Mouse (Mus musculus): ENCODE data around the gene Rab29.
"Not testable (repeated sequence)": the region's sequence is repeated elsewhere in the genome, so short reads cannot be mapped to it uniquely, and the experiment has no call there.

The Rab29 gene

DNA sequence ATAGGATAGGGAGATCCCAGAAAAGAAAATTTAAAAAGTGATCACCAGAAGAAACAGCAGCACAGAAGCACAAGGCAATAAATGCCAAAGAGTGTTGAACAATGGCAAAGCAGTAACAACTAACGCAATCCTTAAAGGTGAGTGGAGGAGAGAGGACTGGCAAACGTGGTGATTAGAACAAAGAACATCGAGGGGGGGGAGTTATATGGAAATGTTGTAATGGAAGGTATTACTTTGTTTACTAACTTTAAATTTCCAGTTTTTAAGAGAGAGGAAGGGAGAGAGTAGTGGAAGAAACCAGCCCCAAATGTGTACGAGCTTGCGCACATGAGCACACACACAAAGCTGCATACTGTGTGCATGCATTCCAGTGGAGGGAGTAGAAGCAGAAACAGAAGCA lies 1.4 kb upstream of the Rab29 start:
- DNase-seq (ENCODE audit: low spot score): no peak

DNA sequence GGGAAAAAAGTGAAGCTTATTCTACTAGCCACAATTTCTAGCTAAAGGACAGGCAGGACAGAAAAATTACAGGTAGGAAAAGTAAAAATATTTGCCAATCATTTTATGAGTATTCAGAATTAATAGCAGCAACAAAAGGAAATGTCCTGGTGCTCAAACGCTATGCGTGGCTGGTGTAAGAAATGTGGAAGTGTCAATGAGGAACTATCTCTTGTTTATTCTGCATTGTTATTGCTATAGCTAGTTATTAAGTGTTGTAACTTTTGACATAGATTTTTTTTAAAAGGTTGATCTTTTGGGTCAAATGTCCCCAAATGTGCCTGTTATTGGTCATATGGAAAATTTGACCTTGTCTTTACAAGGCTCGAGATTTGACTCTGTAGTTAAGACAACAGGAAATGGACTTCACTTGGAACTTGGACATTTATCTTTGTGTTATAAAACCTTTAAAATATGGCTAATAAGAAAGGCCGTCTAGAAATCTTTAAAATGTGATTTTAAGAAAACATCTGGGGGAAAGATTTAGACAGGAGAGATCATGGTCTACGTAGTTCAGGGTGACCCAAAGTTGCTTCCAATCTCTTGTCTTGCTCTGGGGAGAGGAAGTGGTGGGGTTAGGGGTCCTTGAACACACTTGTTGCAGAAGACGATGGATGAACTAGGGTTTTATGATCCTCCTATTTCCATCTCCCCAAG lies 572 bp upstream of the Rab29 start:
- no peak for DNase-seq (ENCODE audit: low spot score)

DNA sequence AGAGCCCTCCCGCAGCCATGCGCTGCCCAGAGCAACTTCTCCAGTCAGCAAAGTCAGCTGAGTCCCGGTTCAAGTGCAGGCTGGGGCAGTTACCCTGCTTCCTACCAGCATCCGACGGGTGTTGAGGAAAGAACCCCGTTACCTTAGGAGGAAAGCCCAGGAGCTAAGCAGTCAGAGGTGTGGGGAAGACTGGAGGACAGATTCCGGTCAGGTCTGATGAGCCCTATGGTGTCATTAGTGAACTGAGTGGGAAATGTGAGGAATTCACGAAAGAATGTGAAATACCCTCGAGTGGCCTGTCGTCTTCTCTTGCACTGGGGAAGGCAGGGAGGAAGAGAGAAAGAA lies 894 bp downstream of the Rab29 start:
- DNase-seq (ENCODE audit: low spot score): no peak

DNA sequence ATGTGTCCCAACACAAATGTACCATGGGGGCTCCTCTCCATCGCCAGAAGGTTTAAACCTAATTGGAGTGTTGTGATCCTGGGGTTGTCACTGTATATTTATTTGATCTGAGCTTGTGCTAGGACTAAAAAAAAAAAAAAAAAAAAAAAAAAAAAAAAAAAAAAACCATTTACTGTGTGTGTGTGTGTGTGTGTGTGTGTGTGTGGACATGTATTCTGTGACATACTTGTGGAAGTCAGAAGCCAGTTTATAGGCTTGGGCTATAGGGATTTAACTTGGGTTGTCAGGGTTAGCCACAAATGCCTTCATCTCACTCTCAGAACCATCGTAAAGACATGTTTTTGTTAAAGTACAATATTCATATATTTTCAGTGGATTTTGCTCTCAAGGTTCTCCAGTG lies 2.5 kb downstream of the Rab29 start:
- DNase-seq (ENCODE audit: low spot score): no peak

DNA sequence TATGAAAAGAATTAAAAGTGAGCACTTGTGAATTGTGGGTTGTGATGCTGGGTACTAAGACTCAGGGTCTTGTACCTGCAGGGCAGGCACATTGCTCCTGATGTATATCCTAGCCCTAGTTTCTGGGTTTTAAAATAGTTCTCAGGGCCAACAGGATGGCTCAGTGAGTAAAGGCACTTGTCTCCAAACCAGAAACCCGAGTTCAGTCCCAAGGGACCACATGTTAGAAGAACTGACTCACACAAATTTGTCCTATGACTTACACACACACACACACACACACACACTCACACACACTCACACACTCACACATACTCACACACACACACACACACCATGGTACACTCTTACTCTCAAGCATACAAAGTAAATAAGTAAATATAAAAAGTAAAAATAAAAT lies 5.8 kb downstream of the Rab29 start:
- DNase-seq (ENCODE audit: low spot score): no peak

DNA sequence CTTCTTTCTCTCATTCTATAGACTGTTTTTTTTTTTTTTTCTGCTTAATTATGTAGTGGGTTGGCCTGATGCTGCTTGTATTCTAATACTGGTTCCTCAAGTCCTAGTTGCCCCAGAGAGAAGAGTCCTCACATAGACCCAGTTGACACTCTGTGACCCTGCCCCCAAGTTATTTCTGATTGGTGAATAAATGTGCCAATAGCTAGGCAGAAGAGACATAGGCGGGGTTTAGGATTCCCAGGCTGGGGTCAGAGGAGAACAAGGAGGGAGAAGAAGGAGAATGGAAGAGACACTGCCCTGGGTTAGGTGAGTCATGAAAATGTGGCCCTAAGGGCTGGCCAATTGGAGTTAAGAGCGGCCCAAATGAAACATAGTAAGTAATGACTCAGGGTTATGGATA lies 12.8 kb downstream of the Rab29 start:
- DNase-seq (ENCODE audit: low spot score): no peak

DNA sequence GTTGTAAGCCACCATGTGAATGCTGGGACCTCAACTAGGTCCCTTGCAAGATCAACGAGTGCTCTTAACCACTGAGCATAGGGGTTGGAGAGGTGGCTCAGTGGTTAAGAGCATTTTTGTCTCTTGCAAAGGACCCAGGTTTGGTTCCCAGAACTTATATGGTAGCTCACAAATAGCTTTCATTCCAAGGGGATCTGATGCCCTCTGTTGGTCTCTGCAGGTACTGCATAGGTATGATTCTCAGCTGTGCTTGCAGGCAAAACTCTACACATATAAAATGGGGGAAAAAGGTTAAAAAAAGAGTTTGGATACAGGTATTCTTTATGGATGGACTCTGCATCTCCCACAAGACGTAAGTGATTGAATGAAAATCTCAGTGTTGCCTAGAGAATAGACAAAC lies 15.8 kb downstream of the Rab29 start:
- DNase-seq (ENCODE audit: low spot score): no peak

DNA sequence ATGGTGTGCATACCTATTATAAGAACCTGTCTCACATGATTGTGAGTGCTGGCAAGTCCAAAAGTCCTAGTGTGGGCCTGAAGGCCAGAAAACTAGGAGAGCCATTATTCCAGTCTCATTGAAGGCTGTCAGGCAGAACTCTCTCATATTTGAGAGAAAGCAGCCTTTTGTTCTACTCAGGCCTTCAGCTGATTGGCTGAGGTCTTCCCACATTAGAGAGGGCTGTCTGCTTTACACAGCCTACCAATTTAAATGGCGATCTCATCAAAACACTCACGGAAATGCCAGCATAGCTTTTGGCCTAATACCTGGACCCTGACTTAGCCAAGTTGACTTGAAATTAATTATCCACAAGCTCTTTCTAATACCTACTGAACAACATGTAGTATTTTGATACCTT lies 19.1 kb downstream of the Rab29 start:
- no peak for DNase-seq (ENCODE audit: low spot score)

DNA sequence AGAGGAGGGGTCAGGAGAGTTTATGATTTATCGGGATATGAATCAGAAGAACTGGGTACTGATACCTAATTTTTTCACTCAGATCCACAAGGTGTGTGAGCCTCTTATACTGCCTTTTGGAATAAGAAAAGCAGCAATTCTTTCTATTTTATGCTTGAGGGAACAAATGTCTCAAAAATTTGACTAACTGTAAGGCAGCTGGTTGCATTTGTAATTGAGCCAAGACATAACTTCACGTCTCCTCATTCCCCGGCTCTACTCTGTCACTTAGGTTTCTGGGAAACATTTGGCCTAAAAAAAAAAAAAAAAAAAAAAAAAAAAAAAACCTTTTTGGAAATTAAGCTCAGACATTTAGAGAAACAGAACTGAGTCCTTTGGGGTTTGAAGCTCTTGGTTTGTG lies 19.6 kb downstream of the Rab29 start:
- no peak for DNase-seq (ENCODE audit: low spot score)

DNA sequence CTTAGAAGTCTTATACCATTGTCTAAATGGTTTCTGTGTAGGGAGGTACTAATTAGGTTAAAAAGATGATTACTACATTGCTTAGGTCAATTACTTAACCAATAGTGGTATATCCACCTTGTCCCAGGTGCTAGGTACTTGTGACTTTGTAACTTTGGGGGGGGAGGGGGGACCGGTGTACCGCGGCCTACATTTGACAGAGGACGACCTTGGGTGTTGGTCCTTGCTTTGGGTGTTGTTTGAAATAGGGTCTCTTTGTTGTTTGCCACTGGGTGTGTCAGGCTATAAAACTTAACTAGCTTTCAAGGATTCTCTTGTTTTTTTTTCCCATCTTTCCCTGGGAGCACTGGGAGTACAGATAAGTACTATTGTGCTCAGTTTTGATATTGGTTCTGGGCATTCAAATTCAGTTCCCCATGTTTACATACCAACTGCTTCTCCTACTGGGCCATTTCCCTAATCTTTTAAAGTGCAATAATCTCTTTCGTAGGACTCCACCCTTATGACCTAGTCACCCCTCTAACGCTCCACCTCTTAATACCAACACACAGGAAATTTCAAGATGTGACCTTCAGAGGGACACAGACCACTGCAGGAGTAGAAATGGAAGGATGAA lies 23.1 kb downstream of the Rab29 start:
- no peak for DNase-seq (ENCODE audit: low spot score)

DNA sequence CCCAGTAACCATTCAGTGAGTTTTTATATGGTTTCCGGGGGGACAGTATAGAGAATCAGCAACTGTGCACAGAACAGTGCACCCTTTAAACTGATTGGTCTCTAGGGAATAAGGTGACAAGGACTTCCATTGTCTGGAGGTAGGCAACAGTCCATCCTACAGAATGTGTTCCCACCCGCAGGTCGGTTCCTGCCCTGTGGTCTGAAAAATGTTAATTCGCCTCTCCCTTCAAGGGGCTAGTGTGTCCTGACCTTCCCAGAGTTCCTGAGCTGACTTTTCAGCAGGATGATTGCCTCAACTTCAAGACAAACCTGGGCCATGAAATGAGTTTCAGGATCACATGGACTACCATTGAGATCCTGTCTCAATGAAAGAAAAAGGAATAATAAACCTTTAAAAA lies 24.4 kb downstream of the Rab29 start:
- no peak for DNase-seq (ENCODE audit: low spot score)

DNA sequence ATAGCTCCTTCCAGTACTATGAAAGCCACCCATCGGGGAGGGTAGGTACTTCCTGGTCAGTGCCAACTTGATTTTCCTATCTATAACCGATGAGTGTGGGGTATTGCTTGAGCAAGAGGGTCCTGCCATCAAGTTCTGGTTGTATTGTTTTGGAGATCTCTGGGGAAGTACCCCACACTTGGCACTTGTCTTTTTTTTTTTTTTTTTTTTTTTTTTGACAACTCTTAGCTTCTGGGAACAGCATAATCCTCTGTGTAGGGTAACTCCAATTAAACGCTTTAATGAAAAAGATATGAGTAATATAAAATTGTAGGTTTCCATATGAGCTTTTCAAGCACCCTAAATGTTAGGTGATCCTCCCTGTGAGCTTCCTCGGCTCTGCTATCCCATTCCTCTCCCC lies 35.7 kb downstream of the Rab29 start:
- no peak for DNase-seq (ENCODE audit: low spot score)

DNA sequence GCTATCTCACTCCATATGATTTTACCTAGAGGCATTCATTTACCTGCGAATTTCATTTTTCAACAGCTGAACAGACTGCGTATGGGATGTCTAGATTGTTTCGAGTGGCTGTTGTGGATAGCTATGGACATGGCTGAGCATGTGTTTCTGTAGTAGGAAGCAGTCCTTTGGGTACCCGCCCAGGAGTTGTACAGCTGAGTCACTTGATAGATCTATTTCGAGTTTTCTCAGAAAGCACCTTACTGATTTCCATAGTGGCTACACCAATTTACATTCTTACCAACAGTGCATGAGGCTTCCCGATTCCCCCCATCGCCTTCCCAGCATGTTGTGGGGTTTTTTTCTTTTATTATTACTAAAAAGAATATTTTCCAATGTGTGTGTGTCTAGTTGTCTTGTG lies 36.2 kb downstream of the Rab29 start:
- no peak for DNase-seq (ENCODE audit: low spot score)

DNA sequence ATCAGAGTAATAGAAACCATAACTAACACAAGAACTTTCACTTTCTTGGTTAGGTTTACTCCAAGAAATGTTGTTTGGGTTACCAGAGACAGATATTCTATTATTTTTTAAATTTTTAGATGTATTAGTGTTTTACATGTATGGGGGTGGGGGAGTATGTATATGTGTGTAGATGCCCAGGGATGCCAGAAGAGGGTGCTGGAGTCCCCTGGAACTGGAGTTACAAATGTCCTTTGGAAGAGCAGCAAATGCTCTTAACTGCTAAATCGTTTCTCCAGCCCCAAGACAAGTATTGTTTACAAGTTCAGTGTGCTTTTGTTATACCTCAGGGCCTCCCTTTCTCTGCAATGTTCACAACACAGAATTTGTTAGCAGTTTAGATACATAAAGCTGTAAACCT lies 38.5 kb downstream of the Rab29 start:
- no peak for DNase-seq (ENCODE audit: low spot score)

DNA sequence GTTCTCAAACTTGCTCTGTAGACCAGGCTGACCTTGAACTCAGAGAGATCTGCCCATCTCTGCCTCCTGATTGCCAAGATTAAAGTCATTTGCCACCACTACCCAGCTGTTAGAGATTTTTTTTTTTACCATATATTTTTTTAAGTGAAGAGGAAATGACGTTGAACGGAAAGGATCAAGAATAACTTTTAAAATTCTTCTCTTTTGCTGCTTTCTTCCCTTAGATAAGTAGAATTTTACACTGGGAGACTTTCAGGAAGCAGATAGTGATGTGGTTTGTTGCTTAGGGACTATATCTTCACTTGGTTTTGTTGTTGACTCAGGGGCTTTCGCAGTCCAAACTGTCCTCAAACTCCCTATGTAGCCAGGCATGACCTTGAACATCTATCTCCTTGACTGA lies 41.4 kb downstream of the Rab29 start:
- no peak for DNase-seq (ENCODE audit: low spot score)

DNA sequence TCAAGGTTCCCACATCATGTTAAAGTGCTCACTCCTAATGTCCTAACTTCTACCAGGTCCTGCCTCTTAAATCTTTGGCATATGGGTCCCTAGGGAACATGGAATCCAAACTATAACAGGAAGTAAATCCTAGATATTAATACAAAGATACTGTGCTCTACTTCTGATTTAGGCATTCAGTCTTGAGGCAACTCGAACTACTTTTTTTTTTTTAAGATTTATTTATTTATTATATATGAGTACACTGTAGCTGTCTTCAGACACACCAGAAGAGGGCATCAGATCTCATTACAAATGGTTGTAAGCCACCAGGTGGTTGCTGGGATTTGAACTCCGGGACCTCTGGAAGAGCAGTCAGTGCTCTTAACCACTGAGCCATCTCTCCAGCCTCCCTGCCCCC lies 42.2 kb downstream of the Rab29 start:
- not testable (repeated sequence) for DNase-seq (ENCODE audit: low spot score)

DNA sequence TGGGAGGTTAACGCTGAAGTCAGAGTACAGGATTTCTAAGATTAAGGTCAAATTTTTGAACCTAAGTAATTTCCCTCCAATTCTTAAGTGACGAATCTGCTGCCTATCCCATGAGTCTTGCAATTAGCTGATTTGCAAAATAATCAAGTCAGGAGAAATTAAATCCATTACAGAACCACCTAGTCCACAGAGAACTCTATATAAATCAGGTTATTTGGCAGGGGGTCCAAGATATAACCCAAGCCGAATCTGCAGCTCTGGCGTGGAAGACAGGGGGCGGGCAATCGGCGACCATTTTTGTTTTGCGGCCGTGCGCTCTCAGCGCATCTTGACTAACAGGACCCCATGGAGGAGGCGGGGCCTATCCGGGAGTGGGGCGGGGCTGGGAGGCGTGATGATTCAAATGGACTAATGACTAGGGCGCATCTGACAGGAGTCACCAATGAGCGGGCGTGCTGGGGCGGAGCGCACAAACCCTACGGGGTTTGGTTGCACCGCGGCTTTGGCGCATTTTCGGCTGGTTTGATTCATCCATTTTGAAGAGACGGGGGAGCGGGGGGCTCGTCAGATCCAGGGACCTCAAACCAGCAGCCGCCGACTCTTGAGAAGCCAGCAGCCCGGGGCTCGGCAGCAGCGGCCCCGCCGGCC lies 43.1 kb downstream of the Rab29 start, which contains the start of gene Nucks1:
Gene Nucks1 (plus strand): TSS at position 534 of the 648 bp plus-strand sequence.
- peak; percentile 99 for DNase-seq (ENCODE audit: low spot score)

DNA sequence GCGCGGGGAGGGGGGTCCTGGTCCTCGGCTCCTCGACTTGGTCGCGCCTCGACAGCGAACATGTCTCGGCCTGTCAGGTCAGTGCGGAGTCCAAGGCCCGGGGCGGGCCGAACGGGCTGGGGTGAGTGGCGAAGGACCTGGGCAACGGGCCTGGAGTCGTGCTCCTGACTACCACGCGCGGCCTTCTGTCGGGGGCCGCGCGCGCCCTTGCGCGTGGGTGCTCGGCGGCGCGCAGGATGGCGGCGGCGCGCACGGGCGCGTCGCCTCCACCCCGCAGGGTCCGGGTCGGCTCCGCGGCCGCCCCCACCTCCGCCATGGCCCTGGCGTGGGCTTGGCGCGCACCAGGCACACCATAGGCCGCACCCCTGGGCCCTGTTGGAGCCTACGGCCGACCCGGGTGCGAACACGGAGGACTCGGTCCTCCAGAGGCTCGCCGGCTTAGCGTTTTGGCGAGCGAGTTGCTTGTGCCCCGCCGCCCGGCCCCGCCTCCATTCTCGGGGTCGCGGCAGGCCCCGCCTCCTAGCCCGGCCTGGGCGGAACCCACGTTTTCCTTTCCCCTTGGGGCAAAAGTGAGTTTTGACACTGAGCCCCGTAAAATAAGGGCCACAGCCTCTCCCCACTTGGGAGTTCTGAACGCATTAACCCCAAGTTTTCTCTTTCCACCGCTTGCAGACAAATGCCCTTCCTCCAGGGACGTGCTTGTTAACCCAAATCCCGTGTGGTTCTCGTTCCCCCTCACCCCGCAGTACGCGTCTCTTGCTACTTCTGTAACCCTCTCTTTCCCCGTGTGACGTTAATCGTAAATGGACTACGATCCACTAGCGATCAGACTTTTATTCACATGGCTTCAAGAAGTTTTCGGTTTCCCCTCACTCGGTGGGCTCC lies 43.9 kb downstream of the Rab29 start:
- peak; percentile 65 for DNase-seq (ENCODE audit: low spot score)

DNA sequence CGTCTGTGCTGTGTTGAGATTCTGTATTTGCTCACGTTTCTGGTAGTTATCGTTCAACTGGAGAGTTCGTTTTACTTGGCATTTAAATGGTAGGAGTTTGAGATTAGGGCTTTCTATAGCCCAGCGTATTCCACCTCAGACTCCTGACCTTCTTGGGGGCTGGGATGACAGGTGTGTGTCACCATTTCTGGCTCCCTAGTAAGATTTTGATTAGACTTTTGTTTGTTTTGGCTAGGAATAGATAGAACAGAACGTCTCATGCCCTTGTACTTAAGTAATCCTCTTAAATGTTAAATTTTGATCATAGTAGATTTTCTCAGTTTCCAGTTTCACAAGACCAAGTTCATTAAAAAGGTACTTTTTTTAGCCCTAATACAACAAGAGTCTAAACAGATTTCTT lies 50.6 kb downstream of the Rab29 start:
- DNase-seq (ENCODE audit: low spot score): no peak

DNA sequence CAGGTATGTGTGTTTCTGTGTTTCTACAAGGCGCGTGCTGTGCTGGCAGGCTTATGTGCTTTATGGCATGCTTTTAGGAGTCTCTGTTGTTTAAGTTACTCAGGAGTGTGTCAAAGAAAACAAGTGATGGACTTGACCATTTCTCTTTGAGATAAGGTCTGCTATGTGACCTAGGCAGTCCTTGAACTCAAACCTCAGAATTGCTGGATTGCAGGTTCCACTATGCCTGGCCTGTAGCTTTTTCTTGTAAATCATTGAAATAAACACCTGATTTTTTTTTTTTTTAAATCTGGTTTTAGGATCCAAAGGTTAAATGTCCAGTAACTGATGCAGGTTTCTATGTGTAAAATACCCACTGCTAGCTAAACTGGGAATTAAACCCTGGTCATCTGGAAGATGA lies 52.0 kb downstream of the Rab29 start:
- DNase-seq (ENCODE audit: low spot score): no peak

DNA sequence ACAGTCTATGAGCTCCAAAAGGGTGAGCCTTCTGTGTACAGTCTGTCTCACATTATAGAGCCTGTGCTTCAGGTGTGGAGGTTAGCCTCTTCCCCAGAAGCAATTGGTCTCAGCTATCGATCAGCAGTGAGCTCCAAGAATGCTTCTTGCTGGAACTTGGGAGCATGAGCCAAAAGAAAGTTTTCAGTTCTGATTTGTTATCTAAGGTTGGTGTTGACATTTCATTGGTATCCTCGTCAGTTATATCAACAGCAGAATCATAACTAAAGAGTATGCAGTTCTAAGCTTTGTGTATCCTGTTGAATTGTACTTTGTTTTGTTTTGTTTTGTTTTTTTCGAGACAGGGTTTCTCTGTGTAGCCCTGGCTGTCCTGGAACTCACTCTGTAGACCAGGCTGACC lies 55.1 kb downstream of the Rab29 start:
- no peak for DNase-seq (ENCODE audit: low spot score)

All from ovary, adult 18-20 months (tissue).